Mouse (Mus musculus) lung, postnatal 25 days (tissue): ENCODE results near the gene Cldn20.
A peak's percentile ranks its signal among the peaks of the same experiment; 100 is the strongest.

ENCODE experiments used
- DNase-seq: peaks from one replicate; pipeline ENCODE4 v3.0.0; 2022; ENCODE audit warnings: low spot score

Cldn20 gene

DNA sequence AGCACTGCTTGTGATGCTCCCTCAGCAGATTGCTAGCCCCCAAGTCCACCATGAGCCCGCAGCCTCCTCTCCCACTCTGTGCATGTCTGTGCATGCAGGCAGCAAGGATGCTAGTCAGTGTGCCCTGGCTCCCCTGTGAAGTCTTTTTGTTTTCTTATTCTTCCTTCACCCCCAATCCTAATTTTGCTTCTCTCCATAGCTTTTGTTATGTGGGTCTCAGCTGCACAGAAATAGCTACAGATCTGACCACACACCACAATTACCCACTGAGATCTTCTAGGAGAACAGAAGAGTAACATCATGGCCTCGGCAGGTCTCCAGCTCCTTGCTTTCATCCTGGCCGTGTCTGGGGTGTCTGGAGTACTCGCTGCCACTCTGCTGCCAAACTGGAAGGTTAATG is at the start of gene Cldn20:
Gene Cldn20 (plus strand): TSS at position 301 of the 400 bp plus-strand sequence.
- DNase-seq: no peak

- DNase-seq: no peak
Measured at GRCm38 (mm10) chr17:3483091-3483490, 49.3 kb upstream of the Cldn20 start.

DNA sequence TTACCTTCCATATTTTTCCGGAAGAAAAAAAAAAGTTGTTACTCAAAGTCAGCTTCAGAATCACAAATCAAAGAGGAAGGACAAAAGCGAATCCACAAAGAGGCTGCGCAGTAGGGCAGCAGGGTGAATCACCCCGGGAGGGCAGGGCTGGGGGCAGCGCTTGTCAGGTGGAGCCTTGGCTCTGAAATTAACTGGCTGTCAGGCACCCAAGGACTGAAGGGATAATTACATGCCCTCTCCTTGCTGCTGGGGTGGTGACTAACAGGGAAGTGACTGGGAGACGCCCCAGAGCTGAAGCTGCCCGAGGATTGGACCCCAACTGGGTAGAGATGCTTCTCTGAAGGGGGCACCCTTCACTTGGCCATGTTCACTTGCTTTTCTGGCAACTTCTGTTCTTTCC is 46.5 kb upstream of the Cldn20 start:
- no peak for DNase-seq

GRCm38 (mm10) chr17:3487211-3487610 is 45.1 kb upstream of the Cldn20 start:
- no peak for DNase-seq

DNA sequence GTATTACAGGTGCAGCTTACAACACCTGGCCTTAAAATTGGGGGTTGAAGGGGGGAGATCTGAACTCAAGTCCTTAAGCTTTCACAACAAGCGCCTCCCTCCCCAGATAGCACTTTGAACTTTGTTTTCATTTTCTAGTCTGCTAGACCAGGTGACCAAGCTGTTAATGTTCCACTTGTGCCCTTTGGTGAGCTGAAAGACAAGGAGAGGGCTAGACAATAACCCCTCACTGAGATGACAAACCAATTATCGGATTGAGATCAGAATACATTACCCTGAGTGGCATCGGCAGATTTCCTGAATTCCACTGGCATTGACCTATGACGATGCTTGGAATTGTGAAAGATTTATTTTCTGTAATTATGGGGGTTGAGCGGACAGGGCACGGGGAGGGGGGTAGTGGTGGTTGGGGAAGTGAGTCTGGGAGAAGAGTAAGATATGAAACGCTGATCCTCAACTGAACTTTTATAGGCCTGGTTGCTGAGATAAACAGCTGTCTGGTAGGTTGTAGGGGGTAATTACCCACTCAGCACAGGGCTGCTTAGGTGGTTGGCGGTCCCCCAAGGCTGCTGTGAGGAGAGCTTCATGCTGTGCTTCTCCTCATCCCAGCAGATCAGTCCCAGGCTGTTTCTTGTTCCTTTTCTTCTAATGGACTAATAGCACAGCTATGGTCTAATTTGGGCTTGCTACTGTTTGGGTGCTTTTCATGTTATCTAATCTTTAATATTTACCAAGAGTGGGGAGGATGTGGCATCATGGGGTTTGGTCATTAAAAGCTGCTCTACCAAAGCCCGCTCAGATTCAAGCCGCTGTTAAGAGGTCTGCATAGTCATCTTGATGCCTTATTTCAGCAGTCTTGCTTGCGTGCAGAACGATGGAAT is 44.4 kb upstream of the Cldn20 start:
- DNase-seq: no peak

DNA sequence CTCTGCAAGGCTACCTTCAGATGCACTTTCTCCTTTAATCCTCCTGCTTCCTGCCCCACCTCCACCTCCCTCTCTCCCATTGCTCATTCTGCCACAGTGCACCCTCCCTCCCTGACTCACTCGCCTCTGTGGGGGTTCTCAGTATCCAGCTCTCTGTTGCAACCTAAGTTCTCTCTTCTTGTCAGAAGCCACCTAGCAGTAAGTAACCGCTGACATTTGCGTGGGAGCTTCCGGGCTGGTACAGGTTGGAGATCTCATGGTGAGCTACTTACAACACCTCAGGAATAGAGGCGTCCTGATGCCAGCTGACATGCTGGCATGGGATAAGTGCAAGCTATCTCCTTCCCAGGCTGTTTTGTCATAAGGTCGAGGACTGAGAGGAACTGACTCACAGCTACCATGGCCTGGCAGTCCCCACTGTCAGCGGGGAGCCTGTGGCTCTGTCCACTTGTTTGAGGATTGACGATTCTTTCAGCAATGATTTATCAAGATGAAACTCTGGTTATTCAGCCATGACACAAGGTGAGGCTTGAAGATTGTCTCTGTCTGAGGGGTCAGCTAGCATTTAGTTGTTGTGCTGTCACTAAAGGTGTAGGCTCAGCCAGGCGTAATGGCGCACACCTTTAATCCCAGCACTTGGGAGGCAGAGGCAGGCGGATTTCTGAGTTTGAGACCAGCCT is 42.0 kb upstream of the Cldn20 start:
- DNase-seq: no peak

DNA sequence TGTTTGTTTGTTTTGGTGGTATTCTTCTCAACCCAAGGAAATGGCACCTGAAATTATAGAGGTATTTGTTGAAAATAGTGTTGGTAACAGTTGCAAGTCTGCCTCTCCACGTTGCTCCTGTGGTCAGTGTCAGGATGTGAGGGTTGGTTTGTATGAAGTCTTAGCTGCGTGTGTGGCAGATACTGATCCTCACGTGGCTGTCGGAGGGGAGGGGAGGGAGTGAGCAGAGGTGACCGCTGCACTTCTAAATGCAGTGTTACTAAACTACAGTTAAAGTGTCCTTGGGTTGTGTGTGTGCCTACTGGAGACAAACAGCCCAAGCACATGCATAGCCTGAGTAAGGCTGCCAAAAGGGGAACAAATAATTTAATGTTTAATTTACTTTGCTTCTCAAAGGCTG is 41.3 kb upstream of the Cldn20 start:
- no peak for DNase-seq

DNA sequence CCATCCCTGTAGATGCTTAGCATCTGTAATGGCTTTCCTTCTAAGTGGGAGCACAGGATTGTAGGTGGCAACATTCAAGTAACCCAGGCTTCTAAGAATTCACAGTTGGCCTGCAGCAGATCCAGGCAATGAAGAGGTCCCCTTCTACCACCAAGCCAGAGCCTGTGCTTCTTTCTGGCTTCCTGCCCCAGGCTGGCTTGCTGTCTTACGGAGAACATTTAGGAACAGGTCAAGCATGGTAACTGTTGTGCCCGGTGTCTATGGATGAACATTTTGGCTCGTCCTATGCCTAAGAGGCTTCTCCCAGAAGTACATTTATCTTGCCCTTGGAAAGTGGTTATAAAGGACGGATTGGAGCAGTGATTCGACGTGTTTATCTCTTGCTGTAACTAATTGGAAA is 40.7 kb upstream of the Cldn20 start:
- DNase-seq: no peak

GRCm38 (mm10) chr17:3495576-3495975 is 36.8 kb upstream of the Cldn20 start:
- DNase-seq: no peak

- DNase-seq: no peak
Measured at GRCm38 (mm10) chr17:3496080-3496479, 36.3 kb upstream of the Cldn20 start.

DNA sequence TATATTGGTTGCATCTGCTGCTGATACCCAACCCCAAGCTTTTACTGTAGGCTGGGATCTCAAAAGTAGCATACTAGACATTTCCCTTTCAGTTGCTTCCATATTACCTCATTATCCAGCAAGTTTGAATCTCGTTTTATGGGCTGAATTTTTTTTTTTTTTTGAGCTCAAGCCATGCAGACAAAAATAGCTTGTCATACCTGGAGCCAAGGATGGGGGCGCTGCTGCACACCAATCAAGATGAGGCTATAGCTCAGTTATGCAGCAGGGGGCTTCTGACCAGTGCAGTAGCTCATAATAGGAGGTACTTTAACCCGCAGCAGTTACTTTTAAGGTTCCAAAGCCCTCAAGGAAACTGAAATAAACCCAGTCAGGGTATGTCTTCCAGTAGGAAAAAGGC is 34.3 kb upstream of the Cldn20 start:
- no peak for DNase-seq

GRCm38 (mm10) chr17:3498580-3498979 is 33.8 kb upstream of the Cldn20 start:
- DNase-seq: no peak

- no peak for DNase-seq
Measured at GRCm38 (mm10) chr17:3499468-3499867, 32.9 kb upstream of the Cldn20 start.

- no peak for DNase-seq
Measured at GRCm38 (mm10) chr17:3500076-3500475, 32.3 kb upstream of the Cldn20 start.

GRCm38 (mm10) chr17:3500936-3501335 is 31.4 kb upstream of the Cldn20 start:
- no peak for DNase-seq

- DNase-seq: no peak
Measured at GRCm38 (mm10) chr17:3505711-3506110, 26.6 kb upstream of the Cldn20 start.

GRCm38 (mm10) chr17:3506508-3506907 is 25.8 kb upstream of the Cldn20 start:
- DNase-seq: no peak

DNA sequence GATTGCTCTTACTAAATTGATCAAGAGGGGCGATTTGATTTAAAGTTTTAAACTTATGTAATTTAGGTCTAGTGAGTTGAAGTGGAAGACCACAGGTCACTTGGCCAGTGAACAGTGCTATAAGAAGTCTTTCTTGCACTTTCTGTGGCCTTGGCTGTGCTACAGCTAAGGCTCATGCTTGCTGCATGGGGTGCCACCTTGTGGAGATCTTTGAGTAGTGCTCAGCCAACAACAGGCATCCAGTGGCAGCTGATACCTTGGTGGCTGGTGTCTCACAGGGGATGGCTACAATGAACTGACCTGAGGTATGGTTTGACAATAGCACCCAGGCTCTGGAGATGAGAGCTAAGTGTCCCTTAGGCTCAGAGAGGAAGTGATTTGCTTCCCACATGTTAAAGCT is 22.5 kb upstream of the Cldn20 start:
- DNase-seq: peak; percentile 38

DNA sequence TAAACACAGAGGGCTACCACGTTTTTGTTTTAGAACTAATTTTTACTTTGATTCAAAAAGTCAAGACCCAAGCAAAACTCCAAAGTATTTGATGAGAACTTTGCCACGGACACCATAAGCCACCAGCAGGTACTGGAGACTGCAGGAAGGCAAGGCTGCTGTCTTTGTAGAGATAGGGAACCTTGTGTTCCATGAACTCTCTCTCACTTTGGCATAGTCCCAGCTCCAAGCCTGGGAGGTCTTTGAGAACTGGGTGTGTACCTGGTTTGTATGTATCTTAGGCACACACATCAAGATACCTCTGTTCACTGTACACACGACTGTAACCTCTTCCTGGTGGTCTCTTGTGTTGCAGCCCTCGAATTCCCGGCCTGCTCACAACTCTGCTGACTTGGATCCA is 18.0 kb upstream of the Cldn20 start:
- no peak for DNase-seq

- no peak for DNase-seq
Measured at GRCm38 (mm10) chr17:3515851-3516250, 16.5 kb upstream of the Cldn20 start.

DNA sequence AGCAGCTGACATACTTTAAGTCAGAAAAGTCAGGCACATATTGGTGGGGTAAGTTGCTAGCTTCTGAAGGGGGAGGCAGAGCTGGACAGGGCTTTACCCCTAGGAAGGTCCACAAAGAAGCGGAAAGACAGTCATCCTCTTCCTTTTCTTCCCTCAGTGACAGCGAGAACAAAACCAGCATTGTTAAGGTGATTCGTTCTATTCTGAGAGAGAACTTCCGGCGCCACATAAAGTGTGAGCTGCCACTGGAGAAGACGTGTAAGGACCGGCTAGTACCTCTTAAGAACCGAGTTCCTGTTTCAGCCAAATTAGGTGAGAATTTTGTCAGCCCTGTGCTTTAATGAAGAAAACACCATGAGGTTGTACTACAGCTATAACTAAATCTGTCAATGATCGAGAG is 15.9 kb upstream of the Cldn20 start:
- no peak for DNase-seq

DNA sequence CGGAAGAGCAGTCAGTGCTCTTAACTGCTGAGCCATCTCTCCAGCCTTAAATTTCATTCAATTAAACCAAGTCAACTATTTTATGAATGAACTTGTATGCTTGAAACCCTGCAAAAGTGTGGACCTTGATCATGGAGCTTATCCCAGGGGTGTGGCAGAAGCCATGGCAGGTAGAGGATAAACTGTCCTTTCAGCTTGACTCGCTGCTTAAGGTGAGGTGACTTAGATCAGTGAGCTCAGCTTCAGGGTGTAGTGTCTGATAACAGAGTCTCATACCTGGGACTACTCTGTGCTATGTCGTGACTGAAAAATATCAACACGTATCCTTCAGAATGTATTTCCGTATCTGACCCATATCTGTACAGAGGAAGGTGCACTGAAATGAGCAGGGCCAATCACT is 12.0 kb upstream of the Cldn20 start:
- no peak for DNase-seq

DNA sequence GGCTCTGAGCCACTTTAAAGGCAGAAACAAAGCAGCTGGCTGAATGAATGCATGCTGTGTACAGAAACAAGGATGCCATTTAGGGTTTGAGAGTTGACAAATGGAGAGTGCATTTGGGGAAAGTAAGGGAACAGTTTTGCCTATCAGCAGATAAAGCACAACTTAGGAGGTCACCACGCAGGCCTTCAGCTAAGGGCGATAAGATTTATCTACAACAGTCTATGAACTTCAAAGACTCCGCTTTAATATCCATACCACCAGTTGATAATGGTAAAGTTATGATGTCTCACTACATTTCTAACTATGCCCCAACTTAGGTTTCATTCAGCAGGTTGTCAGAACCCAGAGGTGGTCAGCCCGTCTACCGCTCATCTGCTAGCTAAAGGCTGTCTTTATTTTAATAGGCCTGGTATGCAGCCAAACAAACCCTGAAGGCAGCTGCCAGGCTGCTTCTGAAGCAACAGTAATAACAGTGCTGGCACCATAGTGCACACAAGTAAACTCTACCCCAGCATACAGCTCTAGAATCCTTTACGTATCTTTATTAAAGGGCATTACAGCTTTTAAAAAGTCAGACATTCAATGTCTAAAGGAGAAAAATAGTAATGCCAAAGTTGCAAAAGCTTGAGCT is 4.4 kb upstream of the Cldn20 start:
- no peak for DNase-seq
